Mouse (Mus musculus) midbrain, embryonic 12.5 days (tissue): ENCODE data around the gene Sox10. TPM values are rescaled to one million over a fixed set of nuclear protein-coding genes. Genes with fewer than 3 reads are reported as not detected.

Source experiments
- polyA plus RNA-seq: library from polyadenylated mRNA; unstranded; fragments of >200 nt; fragmentation: Nextera tagmentation; extraction: Ambion mirVana; gene quantifications from 2 replicates; pipeline ENCODE4 v1.2.1, GENCODE M21; 2016

Gene Sox10
- polyA plus RNA-seq, 1 experiment from 2014 or later = 1.2 TPM

Other genes with a start within 250 kb of the Sox10 start
- gene Lgals1, start 238.5 kb downstream of the Sox10 start, polyA plus RNA-seq = 346 and 420 TPM in 2 replicates
- 50.2 and 59.6 TPM in 2 replicates for gene Nol12, start 230.3 kb downstream of the Sox10 start, polyA plus RNA-seq
- 40.0 and 45.0 TPM in 2 replicates for gene Triobp, start 217.5 kb downstream of the Sox10 start, polyA plus RNA-seq
- gene H1f0, start 136.8 kb downstream of the Sox10 start, polyA plus RNA-seq = 547 and 575 TPM in 2 replicates
- gene Galr3, start 123.4 kb downstream of the Sox10 start, polyA plus RNA-seq = not detected in 2 replicates
- 64.0 and 67.5 TPM in 2 replicates for gene Ankrd54, start 102.3 kb downstream of the Sox10 start, polyA plus RNA-seq
- gene Eif3l, start 90.1 kb downstream of the Sox10 start, polyA plus RNA-seq = 198 and 202 TPM in 2 replicates
- 11.4 and 11.5 TPM in 2 replicates for gene Micall1, start 56.3 kb downstream of the Sox10 start, polyA plus RNA-seq
- 314 and 327 TPM in 2 replicates for gene Polr2f, start 24.2 kb downstream of the Sox10 start, polyA plus RNA-seq
- gene 1700088E04Rik, start 24.0 kb downstream of the Sox10 start, polyA plus RNA-seq = 9.7 and 11.9 TPM in 2 replicates
- gene Pick1, start 63.9 kb upstream of the Sox10 start, polyA plus RNA-seq = 60.5 and 67.8 TPM in 2 replicates
- 0.72 and 0.80 TPM in 2 replicates for gene Gm49486, start 64.2 kb upstream of the Sox10 start, polyA plus RNA-seq
- 0.24 and 0.50 TPM in 2 replicates for gene Slc16a8, start 89.5 kb upstream of the Sox10 start, polyA plus RNA-seq
- gene Baiap2l2, start 120.3 kb upstream of the Sox10 start, polyA plus RNA-seq = 0.72 and 2.4 TPM in 2 replicates
- gene Pla2g6, start 163.2 kb upstream of the Sox10 start, polyA plus RNA-seq = 35.4 and 37.1 TPM in 2 replicates
- 0.97 and 1.2 TPM in 2 replicates for gene Maff, start 181.4 kb upstream of the Sox10 start, polyA plus RNA-seq
- gene Tmem184b, start 238.3 kb upstream of the Sox10 start, polyA plus RNA-seq = 47.1 and 47.9 TPM in 2 replicates